Mouse (Mus musculus): ENCODE measurements around the gene Aars2. TPM values are rescaled to one million over a fixed set of nuclear protein-coding genes. Genes with fewer than 3 reads are reported as not detected.

The Aars2 gene
- polyA plus RNA-seq, 1 experiment: 14.5 TPM

DNA sequence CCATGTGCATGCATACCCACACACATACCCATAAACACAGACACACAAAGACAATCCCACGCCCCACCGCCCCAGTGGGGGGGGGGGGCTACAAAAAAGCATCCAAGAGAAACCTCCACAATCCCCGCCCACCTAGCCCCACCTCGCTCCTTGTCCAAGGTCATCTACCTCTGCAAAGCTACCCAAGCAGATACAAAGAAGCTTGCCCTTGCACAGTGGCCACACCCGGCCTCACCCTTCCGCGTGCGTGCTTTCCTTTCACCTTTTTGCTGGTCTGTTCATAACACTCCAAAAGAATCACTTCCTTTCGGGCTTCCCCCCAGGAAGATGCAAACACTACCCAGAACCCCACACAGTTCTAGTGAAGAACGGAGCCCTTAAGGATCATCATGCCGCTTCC lies 11.2 kb upstream of the Aars2 start:
- H3K4me1 ChIP-seq (ENCODE audit: control insufficient read depth, insufficient read depth, low read length): no peaks in the 10 kb centered on the region
- no peak for DNase-seq
- TF ChIP-seq CTCF (IDR thresholded peaks at IDR 0.05; ENCODE audit: insufficient read depth, low read length): no peak
- H3K4me3 ChIP-seq (replicated peaks; ENCODE audit: extremely low read depth, low read depth, low read length): no peak overlapping the region
- WGBS: 68% methylated on average over 11 of the region's 11 CpGs

- no peak overlapping the region for H3K4me3 ChIP-seq (replicated peaks; ENCODE audit: extremely low read depth, low read depth, low read length)
- WGBS: 75% methylated on average over 13 of the region's 13 CpGs
- DNase-seq: no peak
- no peaks in the 10 kb centered on the region for H3K4me1 ChIP-seq (ENCODE audit: control insufficient read depth, insufficient read depth, low read length)
- TF ChIP-seq CTCF (IDR thresholded peaks at IDR 0.05; ENCODE audit: insufficient read depth, low read length) (no peak), POLR2A (IDR thresholded peaks at IDR 0.05; ENCODE audit: borderline replicate concordance, extremely low read depth, low read depth, low read length) (no peak)
Measured at GRCm38 (mm10) chr17:45498397-45498796, 8.2 kb upstream of the Aars2 start.

- no peak for TF ChIP-seq CTCF (IDR thresholded peaks at IDR 0.05; ENCODE audit: insufficient read depth, low read length)
- TF ChIP-seq POLR2A (IDR thresholded peaks at IDR 0.05; ENCODE audit: borderline replicate concordance, extremely low read depth, low read depth, low read length): no peak
- no peaks in the 10 kb centered on the region for H3K4me1 ChIP-seq (ENCODE audit: control insufficient read depth, insufficient read depth, low read length)
- H3K4me3 ChIP-seq (replicated peaks; ENCODE audit: extremely low read depth, low read depth, low read length): no peak overlapping the region
- WGBS: 45% methylated on average over 2 of the region's 2 CpGs
- no peak for DNase-seq
Measured at GRCm38 (mm10) chr17:45499516-45499915, 7.1 kb upstream of the Aars2 start.

GRCm38 (mm10) chr17:45500981-45501380 lies 5.7 kb upstream of the Aars2 start:
- H3K4me1 ChIP-seq (ENCODE audit: control insufficient read depth, insufficient read depth, low read length): no peaks in the 10 kb centered on the region
- DNase-seq: no peak
- TF ChIP-seq POLR2A (IDR thresholded peaks at IDR 0.05; ENCODE audit: borderline replicate concordance, extremely low read depth, low read depth, low read length) (no peak), CTCF (IDR thresholded peaks at IDR 0.05; ENCODE audit: insufficient read depth, low read length) (no peak)

GRCm38 (mm10) chr17:45502324-45502723 lies 4.3 kb upstream of the Aars2 start:
- no peak for TF ChIP-seq CTCF (IDR thresholded peaks at IDR 0.05; ENCODE audit: insufficient read depth, low read length)
- TF ChIP-seq POLR2A (IDR thresholded peaks at IDR 0.05; ENCODE audit: borderline replicate concordance, extremely low read depth, low read depth, low read length): no peak
- 0 out of 2 replicates have a peak, but pooled peaks cover under 1% of the 10 kb centered on the region for H3K4me1 ChIP-seq (ENCODE audit: control insufficient read depth, insufficient read depth, low read length)
- no peak for DNase-seq
- whole genome bisulfite sequencing: 42% methylated on average over 4 of the region's 4 CpGs
- H3K4me3 ChIP-seq (replicated peaks; ENCODE audit: extremely low read depth, low read depth, low read length): no peak overlapping the region

More at GRCm38 (mm10) chr17:45500981-45501380, 5.7 kb upstream of the Aars2 start:
- no peak overlapping the region for H3K4me3 ChIP-seq (replicated peaks; ENCODE audit: extremely low read depth, low read depth, low read length)
- WGBS: 36% methylated on average over 4 of the region's 4 CpGs

- WGBS: 23% methylated on average over 5 of the region's 5 CpGs
- H3K4me3 ChIP-seq (replicated peaks; ENCODE audit: extremely low read depth, low read depth, low read length): no peak overlapping the region
- no peak for DNase-seq
- TF ChIP-seq CTCF (IDR thresholded peaks at IDR 0.05; ENCODE audit: insufficient read depth, low read length): no peak
- no peak for TF ChIP-seq POLR2A (IDR thresholded peaks at IDR 0.05; ENCODE audit: borderline replicate concordance, extremely low read depth, low read depth, low read length)
- H3K4me1 ChIP-seq (ENCODE audit: control insufficient read depth, insufficient read depth, low read length): 0 out of 2 replicates have a peak, but pooled peaks cover 2% of the 10 kb centered on the region
Measured at GRCm38 (mm10) chr17:45503301-45503973, 3.2 kb upstream of the Aars2 start.

GRCm38 (mm10) chr17:45505941-45506465 lies 638 bp upstream of the Aars2 start:
- Histone ChIP-seq H3K4me3 (replicated peaks; ENCODE audit: extremely low read depth, low read depth, low read length) (no peak overlapping the region), H3K4me1 (ENCODE audit: control insufficient read depth, insufficient read depth, low read length) (0 out of 2 replicates have a peak, but pooled peaks cover 2% of the 10 kb centered on the region)
- 0 out of 2 replicates have a peak, but pooled peaks have one; percentile 4 for TF ChIP-seq CTCF (IDR thresholded peaks at IDR 0.05; ENCODE audit: insufficient read depth, low read length)
- TF ChIP-seq POLR2A (IDR thresholded peaks at IDR 0.05; ENCODE audit: borderline replicate concordance, extremely low read depth, low read depth, low read length): no peak
- 60% methylated on average over 6 of the region's 6 CpGs for WGBS
- DNase-seq: no peak

DNA sequence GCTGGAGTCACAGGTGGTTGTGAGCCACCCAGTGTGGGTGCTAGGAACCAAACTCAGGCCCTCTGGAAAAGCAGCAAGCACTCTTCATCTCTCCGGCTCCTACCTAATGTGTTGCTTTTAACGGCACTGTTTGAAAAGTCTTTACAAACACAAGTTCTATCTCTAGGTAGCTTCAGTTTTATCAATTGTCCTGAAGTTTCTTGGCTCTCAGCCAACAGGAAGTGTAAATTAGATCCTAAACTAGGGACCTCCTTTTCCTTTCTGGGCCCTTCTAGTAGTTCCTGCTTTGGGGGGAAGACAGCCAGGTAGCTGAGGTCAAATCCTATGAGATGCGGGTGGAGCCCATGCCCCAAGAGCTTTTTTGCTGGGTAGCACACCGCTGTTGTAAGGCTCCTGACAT lies 4.2 kb downstream of the Aars2 start:
- TF ChIP-seq POLR2A (IDR thresholded peaks at IDR 0.05; ENCODE audit: borderline replicate concordance, extremely low read depth, low read depth, low read length) (no peak), CTCF (IDR thresholded peaks at IDR 0.05; ENCODE audit: insufficient read depth, low read length) (no peak)
- no peak for DNase-seq
- 80% methylated on average over 4 of the region's 4 CpGs for WGBS
- Histone ChIP-seq H3K4me1 (ENCODE audit: control insufficient read depth, insufficient read depth, low read length) (0 out of 2 replicates have a peak, but pooled peaks cover 2% of the 10 kb centered on the region), H3K4me3 (replicated peaks; ENCODE audit: extremely low read depth, low read depth, low read length) (no peak overlapping the region)

GRCm38 (mm10) chr17:45511757-45512156 lies 5.1 kb downstream of the Aars2 start:
- DNase-seq: no peak
- TF ChIP-seq CTCF (IDR thresholded peaks at IDR 0.05; ENCODE audit: insufficient read depth, low read length) (no peak), POLR2A (IDR thresholded peaks at IDR 0.05; ENCODE audit: borderline replicate concordance, extremely low read depth, low read depth, low read length) (no peak)
- Histone ChIP-seq H3K4me3 (replicated peaks; ENCODE audit: extremely low read depth, low read depth, low read length) (no peak overlapping the region), H3K4me1 (ENCODE audit: control insufficient read depth, insufficient read depth, low read length) (0 out of 2 replicates have a peak, but pooled peaks cover 2% of the 10 kb centered on the region)
- WGBS: 94% methylated on average over 4 of the region's 4 CpGs

DNA sequence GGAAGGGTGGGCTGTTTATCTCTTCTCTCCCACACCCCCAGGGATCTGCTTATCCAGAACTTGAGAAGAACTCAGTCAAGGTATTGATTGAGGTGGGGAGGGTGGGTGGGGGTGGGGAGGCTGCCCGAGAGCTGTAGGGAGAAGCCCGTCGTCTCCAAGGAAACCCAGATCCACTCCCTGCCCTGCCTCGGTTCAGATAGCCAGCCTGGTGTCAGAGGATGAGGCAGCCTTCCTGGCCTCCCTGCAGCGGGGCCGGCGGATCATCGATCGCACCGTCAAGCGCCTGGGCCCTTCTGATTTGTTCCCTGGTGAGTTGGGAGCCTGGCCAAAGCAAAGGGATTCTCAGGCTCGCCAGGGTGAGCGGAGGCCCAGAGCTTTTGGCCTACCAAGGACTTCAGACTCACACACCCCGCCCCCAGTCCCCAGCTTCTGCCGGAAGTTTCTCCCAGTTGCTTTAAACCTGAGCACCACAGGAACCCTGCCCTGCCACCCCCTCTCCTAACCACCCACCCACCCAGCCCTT lies 8.6 kb downstream of the Aars2 start:
- no peak overlapping the region for H3K4me3 ChIP-seq (replicated peaks; ENCODE audit: extremely low read depth, low read depth, low read length)
- WGBS: 64% methylated on average over 15 of the region's 15 CpGs
- TF ChIP-seq CTCF (IDR thresholded peaks at IDR 0.05; ENCODE audit: insufficient read depth, low read length) (no peak), POLR2A (IDR thresholded peaks at IDR 0.05; ENCODE audit: borderline replicate concordance, extremely low read depth, low read depth, low read length) (no peak)
- DNase-seq: no peak
- H3K4me1 ChIP-seq (ENCODE audit: control insufficient read depth, insufficient read depth, low read length): no peaks in the 10 kb centered on the region
